Mouse (Mus musculus) cerebellum, postnatal 14 days (tissue): ENCODE measurements around the gene Tcf25.
"Not testable (repeated sequence)": the region's sequence is repeated elsewhere in the genome, so short reads cannot be mapped to it uniquely, and the experiment has no call there.

Source experiments
- DNase-seq, 2 experiments: peaks; one replicate each; pipeline ENCODE4 v3.0.0; 2021; ENCODE audit warnings: mixed read lengths in 2 of 2

Tcf25 gene

DNA sequence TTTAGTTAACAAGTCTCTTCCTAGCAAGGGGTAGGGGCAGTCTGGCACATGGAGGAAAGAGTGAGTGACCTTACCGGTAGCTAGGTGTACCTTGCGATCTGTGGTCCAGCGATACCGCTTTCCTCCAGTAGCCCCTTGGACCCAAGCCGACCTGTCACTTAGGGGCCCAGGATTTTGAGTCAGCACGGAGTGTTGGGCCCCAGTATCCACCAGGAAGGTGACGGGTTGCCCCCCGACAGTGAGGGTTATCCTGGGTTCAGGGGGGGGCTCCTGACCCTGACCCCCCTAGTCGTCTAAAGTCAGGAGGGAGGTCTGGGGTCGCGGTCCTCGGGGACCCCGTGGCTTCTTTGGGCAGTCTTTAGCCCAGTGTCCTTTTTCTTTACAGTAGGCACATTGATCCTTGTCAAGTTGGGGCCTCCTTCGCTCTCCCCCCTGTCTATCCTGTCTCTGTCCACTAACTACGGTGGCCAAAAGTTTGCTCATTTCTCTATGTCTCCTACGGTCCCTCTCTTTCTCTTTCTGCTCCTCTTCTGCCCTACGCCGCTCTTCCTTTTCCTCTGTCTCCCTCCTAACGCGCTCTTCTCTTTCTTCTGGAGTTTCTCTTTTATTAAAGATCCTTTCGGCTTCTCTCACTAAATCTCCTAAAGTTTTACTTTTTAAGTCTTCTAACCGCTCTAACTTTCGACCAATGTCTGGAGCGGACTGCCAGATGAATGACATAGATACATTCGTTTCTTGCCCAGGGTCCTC, 58.2 kb downstream of the Tcf25 start:
- no peak for DNase-seq

DNA sequence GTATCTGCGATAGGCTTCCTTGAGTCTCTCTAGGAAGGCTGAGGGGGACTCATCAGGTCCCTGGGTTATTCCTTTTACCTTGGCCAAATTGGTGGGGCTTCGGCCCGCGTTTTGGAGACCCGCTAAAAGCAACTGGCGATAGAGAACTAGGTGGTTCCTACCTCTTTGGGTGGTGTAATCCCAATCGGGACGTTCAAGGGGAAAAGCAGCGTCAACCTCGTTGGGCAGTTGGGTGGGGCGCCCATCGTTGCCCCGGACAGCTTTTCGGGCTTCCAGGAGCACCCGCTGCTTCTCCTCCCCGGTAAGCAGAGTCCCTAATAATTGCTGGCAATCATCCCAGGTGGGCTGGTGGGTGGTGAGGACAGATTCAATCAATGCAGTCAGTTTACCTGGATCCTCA, 58.8 kb downstream of the Tcf25 start:
- no peak for DNase-seq

DNA sequence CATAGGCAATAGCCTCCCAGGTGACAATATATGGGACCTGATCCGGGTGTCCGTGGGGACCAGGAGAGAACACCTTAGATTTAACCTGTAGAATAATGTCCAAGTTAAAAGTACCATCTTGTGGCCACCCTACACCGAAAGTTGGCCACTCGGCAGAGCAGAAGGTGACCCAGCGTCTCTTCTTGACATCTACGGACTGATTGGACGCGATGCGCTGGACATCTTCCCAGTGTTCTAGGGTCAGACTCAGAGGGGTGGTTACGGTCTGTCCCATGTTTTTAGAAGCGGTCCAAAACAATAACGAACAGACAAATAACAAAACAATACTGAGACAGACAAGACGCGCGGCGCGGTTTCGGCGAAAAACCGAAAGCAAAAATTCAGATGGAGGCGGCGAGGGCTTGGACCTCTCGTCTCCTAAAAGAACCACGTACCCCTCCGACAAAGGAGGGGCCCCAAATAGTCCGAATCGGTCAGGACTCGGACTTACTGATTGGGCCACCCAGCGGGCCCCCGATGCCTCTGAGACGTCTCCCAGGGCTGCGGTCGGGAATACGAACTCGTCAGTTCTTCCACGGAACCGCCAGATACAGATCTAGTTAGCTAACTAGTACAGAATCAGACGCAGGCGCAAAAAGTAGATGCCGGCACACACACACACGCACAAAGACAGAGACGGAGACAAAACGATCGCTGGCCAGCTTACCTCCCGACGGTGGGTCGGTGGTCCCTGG, 59.9 kb downstream of the Tcf25 start:
- DNase-seq, result not testable (repeated sequence)

DNA sequence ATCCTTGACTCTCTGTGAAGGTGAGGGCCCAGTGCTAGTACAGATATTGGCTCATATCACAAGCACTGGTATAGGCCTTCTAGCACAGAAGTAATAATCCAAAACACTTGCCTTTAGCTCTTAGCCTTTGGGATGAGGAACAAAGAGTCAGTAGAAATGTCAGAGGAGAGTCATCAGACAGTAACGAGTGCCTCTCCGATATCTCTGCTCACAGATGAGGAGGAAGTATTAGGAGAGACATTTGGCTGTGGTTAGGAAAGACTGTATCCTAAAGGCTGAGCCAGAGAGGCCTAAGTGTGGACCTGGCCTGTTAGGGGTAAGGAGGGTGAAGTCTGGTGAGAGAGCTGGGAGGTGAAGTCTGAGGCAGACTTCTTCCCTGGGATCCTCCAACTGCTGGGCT, 68.2 kb downstream of the Tcf25 start:
- DNase-seq, result no peak

DNA sequence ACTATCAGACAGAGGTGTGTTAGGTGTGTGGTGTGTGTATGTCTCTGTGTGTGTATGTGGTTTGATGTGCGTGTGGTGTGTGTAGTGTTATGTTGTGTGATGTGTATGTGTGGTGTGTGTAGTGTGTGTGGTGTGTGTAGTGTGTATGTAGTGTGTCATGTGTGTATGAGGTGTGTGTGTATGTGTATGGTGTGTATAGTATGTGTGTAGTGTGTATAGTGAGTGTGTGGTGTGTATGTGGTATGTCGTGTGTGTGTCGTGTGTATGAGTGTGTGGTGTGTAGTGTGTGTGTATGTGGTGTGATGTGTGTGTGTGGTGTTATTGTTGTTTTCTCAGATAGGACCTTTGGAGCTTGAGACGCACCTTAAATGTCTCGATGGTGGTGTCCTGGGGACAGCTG, 68.8 kb downstream of the Tcf25 start:
- no peak for DNase-seq

DNA sequence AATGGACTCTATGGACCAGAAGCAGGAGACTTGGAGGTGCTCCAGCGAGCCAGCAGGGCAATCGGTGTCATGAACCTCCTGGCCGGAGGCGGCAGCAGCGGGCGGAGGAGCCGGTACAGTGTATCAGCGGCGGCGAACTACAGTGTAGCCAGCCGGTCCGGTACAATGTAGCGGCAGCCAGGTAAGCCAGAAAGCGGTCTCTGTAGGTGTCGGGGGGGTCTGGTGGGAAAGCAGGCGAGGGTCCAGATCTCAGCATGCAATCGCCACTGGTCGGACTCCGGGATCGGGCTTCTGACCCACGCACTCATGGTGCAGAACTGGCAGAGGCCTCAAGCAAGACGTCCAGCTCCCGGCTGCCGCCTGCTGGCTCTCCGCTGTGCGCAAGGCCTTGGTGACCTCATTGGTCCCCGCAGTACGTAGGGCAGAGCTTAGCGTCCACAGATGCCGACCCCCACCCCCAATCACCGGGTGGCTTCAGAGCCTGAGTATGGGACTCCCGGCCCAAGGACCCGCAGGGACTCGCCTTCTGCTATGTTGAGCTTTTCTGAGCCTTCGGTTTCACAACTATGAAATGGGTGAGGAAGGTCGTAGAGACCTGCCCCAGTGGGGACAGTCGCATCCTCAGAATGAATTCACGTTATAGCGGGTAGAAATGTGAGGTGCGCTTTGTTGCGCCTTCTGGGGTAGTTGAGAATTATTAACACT, 69.5 kb downstream of the Tcf25 start:
- peak; percentile 99 for DNase-seq

DNA sequence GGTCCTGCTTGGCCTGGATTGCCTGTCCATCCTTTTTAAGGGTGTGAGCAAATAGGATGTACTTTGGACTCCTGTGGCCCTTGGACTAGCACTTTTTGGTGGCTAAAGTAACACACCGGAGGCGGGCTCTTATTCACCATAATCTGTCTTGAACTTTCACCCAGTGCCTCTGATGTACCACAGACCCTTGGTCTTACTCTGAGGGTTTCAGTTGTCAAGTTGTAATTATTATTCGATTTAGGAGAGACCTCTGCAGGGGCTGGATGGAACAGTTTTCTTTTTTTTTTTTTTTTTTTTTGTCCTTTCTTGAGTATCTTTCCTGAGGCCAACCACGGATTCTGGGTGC, 70.0 kb downstream of the Tcf25 start:
- no peak for DNase-seq

DNA sequence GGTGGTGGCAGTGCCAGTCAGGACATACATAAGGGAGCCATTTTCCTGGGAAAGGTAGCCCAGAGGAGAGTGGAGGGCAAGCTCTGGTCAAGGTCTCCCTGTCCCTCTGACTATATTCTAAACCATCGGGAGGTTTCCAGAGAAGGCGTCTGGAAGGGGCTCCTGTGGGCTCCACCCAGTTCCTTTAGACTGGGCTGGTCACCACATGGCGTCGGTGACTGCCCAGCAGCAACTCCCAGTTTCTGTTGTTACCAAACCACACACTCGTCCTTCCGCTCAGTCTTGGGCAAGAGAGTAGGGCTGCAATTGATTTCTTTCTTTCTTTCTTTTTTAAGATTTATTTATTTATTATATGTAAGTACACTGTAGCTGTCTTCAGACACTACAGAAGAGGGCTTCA, 70.6 kb downstream of the Tcf25 start:
- no peak for DNase-seq

DNA sequence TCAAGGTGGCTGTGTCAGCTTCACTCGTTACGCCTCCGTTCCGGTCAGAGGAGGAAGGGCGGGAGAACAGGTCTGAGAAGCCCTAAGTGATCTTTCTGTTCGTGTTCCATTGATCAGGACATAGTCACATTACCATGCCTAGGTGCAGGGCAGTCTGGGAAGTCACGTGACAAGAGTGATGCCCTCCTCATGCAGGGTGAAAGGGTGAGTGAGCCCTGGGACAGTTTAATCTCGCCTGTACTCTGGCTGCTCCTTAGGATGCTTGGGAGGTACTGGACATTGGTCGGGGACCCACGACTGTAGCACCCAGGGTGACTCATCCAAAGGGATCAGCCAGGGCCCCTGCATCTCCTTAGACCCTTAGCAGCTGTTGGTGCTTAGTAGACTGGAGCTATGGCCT, 72.4 kb downstream of the Tcf25 start:
- no peak for DNase-seq

DNA sequence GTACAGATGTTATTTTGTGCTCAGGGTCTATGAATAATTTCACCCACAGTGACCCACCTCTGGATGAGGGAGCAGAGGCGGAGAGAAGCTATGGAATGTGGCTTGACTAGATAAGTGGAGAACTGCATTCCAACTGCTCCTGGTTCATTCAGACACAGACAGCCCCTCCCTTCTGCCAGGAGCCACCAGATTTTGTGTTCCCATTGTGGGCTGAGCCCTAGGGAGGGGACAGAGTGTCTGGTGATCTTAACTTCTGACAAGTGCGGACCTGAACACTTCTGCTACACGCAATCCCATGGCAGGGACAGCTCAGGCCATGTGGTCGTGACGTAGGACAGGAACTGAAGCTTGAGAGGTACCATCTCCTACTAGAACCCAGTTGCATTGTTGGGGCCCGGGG, 73.2 kb downstream of the Tcf25 start:
- DNase-seq, result no peak

DNA sequence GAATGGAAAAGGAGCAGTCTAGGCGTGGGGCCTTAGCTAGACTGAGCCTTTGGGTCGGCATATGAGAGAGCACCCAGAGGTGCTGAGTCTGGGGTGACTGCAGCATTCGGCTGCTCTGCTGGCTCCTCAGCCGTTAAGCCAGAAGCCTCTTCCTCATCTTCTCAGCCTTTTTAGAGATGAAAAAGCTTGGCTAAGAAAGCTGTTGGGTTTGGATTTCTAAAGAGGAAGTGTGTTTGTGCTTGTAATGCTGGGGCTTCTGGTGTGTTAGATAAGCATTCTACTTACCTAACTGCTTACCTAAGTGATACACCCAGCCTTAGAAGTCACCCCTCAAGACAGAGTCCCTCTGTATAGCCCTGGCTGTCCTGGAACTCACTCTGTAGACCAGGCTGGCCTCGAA, 77.2 kb downstream of the Tcf25 start:
- DNase-seq, result no peak

DNA sequence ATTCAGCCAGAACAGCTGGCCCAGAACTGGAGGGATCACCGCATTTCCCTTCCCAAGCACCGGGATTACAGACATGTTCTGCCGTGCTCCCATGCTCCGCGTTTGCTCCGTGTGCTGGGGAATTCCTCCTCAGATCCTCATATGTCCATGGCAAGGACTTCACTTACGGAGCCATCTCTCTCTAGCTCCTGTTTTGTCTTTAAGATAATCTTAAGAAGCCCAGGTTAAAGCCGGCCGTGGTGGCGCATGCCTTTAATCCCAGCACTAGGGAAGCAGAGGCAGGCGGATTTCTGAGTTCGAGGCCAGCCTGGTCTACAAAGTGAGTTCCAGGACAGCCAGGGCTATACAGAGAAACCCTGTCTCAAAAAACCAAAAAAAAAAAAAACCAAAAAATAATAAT, 78.2 kb downstream of the Tcf25 start:
- not testable (repeated sequence) for DNase-seq

DNA sequence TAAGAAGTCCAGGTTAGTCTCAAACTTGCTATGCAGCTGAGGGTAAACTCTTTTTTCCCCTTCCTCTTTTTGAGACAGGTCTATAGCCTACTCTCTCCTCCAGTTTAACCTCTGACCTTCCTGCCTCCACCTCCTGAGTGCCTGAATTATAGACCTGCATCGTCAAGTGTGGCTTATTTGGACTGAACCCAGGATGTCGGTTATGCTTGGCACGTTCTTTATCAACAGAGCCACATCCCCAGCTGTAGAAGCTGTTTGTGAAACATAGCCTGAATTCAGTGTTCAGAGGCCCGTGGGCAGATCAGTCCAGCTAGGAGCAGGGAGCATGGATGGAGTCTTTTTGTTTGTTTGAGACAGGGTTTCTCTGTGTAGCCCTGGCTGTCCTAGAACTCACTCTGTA, 78.6 kb downstream of the Tcf25 start:
- no peak for DNase-seq

DNA sequence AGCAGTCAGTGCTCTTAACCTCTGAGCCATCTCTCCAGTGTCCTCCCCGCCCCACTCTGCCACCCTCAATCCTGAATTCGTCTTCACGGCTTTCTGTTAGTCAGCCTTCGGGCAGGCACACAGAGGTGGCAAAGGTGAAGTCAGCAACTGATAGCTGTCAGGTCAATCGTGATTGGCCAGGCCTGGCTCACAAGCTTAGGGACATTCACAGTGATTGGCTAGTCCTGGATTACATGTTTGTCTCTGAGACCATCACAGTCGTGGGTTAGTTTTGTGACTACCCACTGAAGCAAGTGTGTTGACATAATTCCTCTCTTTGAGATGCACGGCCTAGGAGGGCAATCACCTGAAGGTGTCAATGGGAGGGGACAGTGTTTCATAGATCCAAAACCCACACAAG, 79.7 kb downstream of the Tcf25 start:
- DNase-seq, result no peak
